Mouse (Mus musculus): ENCODE results near the gene Gm10974.

GRCm38 (mm10) chr7:66405541-66405940 lies 39.8 kb downstream of the Gm10974 start:
- TF ChIP-seq CTCF (IDR thresholded peaks at IDR 0.05; ENCODE audit: borderline replicate concordance, insufficient read depth, low read length): no peak
- no peak for TF ChIP-seq POLR2A (IDR thresholded peaks at IDR 0.05; ENCODE audit: low read depth, low read length)
